Mouse (Mus musculus): ENCODE data around the gene Syde2. TPM values are rescaled to one million over a fixed set of nuclear protein-coding genes. Genes with fewer than 3 reads are reported as not detected.
A peak's percentile ranks its signal among the peaks of the same experiment; 100 is the strongest.
"Not testable (repeated sequence)": the region's sequence is repeated elsewhere in the genome, so short reads cannot be mapped to it uniquely, and the experiment has no call there.

Syde2 gene
- total RNA-seq (2021) = 1 to 10 TPM; 6.3 to 7.9 TPM
- long read RNA-seq, experiment 1, full-length matches to known transcripts = 3 of 3 reads
- long read RNA-seq, experiment 1, partial matches to known transcripts = 0 of 3 reads
- long read RNA-seq, experiment 1, other reads (novel, unspliced or antisense) = 0 of 3 reads
- long read RNA-seq, experiment 2, full-length matches to known transcripts = 6 of 6 reads
- long read RNA-seq, experiment 2, partial matches to known transcripts = 0 of 6 reads
- long read RNA-seq, experiment 2, other reads (novel, unspliced or antisense) = 0 of 6 reads

DNA sequence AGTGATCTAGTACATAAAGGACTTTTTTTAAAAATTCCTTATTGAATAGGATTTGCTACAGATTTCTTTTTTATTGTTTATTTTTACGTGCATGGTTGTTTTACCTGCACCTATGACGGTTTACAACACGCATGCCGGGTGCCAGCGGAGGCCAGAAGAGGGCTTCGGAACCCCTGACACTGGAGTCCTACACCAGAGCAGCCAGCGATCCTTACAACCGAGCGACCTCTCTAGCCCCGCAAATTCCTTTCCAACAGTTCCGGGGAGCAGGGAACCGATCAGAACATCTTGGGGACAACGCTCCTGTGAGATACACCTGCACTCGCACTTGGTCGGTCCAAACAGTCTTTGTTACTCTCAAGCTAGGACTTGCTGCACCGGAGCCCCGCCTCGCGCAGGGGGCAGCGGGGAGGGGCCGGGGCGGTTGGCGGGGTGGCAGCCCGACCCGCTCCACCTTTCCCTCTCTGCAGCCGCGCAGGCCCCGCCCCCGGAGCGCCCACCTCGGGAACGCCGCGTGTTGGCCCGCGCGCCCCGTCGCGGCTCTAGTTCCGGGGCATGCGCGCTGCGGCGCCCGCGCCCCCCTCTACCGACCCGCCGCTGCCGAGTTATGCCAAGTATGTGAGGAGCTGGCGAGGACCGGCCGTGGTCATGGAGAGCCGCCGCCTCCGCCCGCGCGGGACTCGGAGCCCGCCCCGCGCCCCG is at the start of gene Syde2:
Gene Syde2, plus strand, starts transcription at position 603 of the 702 bp plus-strand sequence.
- DNase-seq = peak; percentile 84

DNA sequence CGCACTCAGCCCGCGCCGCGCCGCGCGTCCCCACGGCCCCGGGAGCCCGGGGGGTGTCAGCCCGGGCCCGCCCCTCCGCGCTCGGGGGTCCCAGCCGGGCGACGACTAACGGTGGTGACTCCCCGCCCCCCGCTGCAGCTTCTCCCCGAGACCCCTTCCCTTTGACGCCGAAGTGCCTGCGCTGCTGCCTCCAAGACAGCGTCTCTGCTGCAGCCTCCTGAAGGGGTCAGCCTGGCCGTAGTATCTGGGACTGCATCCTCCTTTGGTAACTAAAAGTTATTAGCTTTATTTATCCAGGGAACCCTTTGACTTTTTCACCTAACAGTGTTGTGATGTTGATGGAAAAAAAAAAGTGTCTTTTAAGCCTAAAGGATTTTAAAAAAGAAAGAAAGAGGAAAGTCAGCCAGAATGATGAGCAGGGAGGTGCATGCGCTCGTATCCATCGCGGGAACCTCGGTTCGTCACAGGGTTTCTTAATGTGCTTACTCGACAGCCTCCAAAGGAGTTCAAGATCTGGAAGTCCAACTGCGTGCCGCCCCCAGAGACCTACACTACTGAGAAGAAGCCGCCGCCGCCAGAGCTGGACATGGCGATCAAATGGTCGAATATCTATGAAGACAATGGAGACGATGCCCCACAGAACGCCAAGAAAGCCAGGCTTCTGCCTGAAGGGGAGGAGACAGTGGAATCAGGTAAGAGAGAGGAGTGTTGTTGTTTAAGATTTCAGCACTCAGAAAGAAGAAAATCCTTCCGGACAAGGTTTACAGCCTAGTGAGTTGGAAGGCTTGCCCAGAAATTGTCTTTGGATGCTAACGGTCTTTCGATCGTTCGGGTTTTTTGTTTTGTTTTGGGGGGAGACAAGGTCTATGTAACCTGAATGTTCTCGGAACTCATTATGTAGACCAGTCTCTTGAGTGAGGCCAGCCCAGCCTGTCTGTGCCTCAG is 49.0 kb upstream of the Syde2 start:
- no peak for DNase-seq

DNA sequence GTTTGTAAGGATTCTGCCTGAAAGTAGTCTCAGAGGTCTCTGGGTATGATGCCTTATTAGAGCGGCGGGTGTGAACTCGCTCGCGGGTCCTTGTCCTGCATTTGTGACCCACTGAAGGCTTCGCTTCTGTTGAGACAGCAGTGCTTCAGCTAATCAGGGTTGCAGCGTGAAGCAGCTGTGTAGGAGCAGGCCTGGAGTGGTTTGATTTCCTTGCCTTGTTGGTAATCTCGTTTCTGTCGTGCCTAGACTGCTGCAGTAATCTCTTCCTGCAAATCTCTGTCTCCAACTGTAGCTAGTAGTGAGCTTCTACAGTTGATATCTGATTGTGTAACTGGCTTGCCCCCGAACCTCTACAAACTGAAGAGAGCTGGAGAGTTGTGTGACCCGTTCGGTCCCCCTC is 48.3 kb upstream of the Syde2 start:
- DNase-seq = no peak

DNA sequence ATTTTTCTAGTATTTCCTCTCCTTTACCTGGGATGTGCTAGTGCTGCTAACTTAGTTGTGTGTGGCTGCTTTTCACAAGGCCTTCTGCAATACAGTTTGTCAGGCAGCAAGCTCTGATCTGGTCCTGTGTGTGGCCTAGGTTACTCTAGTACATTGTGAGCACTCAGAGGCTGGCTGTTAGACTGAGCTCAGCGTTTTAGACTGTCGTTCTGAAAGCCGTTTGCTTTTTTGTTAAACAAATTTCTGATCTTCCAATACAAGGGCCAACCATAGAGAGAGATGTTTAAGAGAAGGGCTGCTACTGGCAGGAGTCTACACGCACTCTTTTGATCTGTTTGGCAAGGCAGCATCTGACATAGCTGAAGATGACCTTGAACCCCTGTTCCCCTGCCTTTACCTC is 47.7 kb upstream of the Syde2 start:
- no peak for DNase-seq

DNA sequence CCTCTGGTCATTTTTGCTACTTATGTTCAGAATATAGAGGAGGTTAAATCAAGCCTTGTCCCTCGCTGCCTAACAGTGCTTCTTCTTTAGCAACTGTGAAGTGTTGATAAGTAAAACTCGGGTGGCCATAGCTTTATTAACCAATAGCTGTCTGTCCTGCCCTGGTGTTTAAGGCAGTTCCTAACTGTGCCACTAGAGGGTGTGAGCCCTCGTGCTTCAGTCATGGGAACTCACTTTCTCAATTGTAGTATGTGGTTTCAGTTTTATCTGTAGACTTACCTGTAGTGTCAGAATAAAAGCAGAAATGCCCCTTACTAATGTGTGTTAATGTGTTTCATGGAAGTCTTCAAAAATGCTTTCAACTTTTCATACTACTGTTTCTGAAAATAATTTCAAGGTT is 45.7 kb upstream of the Syde2 start:
- DNase-seq = peak; percentile 77

DNA sequence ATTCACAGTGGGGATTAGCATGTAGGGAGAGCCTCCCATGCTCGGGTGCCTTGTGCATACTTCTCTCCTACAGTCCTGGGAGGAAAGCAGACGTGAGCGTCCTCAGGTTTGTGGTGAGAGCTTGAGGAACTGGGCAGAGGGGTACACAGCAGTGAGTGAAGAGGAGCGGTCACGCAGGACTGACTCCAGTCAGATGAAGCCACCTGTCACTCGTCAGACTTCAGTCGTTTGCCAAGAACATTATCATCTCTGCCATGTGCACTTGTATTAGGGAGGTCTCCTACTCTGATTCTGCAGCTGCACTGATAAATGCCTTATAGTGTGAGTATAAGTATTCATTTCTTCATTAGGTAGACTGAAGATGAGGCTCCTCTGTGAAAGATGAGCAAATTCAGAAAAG is 43.3 kb upstream of the Syde2 start:
- DNase-seq = no peak

DNA sequence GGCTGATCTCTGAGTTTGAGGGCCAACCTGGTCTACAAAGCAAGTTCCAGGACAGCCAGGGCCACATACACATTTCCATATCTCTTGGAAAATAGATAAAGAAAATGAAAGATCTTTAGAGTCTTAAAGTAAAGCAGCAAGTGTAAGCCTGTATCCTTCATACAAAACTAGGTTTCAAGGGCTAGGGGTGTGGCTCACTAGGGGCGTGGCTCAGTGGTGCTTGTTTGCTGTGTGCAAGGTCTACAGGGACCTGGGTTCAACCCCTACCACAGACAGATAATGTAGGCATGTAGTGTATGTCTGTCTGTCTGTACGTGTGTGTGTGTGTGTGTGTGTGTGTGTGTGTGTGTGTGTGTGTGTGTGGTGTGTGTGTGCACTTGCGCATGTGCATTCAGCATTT is 41.8 kb upstream of the Syde2 start:
- no peak for DNase-seq

DNA sequence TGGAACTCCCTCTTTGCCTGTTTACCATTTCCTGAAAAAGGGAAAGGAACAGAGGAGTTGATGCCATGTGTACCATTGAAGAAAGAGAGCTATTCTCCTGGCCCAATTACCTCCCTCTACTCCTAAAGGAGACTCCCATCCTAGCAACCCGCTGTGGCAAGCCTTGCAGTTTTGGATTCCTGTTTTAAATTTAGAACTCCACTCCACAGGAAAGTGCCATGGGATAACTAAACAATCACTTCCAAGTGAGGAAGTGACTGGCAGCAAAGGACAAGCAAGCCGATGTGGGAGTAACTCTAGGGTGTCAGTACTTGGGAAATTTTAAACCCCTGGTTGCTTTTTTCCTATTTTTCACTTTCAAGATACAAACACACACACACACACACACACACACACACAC is 41.0 kb upstream of the Syde2 start:
- no peak for DNase-seq

DNA sequence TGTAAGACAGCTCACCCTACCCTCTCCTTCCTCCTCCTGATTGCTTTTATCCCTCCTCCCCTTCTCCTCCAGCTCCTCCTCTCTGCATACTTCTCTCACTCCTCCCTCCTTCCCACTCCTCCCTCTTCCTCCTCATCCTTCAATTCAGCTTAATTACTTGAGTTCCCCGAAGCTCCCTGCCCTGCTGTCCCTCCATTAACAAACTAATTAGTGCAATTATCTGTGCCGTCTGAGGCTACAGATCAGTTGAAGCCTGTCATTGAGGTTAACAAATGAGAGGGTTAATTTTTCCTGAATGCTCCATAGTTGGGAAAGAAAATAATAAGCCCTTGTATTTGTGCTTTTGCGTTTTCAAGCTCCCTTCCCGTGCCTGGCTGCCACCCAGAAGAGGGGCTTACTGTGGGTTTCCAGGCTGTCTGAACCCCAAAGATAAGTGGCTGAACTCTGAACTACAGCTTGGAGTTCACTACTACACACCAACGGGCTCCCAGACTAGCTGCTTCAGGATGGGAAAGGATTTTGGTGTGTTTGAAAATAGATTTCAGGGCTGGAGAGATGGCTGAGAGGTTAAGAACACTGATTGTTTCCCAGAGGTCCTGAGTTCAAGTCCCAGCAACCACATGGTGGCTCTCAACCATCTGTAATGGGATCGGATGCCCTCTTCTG is 40.0 kb upstream of the Syde2 start:
- no peak for DNase-seq

DNA sequence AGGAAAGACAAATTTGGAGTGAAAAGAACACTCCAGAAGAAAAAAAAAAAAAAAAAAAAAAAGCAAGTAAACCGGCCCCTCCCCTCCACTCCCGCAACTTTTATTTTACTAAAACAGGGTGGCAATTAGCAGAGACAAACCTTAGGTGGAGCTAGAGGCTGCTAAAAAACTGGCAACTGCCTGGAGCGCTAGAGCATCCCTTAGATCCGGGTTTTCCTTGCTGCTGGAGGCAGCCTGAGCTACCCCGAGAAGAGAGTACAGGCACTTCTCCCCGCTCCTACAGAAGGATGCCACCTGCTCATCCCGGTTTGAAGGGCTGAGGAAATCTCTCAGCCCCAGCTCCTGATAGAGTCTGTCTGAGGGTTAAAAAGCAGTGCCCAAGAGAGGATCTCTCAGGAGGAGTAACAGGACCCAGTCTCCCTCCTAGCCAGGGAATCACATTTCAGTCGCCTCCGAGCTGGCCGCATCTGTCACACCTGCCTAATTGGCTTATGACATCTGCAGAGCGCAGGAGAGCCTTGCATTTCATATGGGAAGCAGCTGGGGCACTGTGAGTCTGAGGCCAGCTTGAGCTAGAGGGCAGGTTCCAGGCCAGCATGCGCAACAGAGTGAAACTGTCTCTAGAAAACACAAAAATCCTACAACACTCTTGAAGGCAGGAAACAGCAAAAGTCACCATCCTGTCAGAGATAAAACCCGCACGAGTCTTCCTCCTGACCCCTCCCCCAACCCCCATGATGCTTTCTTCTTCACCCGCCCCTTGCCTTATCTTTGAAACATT is 37.4 kb upstream of the Syde2 start:
- DNase-seq = peak; percentile 53

DNA sequence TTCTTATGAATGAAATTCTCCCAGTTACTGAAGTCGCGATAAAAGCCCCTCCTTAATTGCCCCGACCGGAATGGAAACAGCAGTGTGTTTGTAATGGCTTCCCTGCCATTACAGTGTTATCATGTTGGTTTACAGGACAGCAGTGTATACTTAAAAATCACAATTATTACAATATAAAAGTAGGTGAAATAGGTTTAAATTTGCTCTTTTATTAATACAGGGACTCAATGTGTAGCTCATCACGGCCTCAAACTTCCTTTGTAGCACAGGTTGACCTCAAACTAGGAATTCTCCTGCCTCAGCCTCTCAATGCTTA is 36.9 kb upstream of the Syde2 start:
- no peak for DNase-seq

DNA sequence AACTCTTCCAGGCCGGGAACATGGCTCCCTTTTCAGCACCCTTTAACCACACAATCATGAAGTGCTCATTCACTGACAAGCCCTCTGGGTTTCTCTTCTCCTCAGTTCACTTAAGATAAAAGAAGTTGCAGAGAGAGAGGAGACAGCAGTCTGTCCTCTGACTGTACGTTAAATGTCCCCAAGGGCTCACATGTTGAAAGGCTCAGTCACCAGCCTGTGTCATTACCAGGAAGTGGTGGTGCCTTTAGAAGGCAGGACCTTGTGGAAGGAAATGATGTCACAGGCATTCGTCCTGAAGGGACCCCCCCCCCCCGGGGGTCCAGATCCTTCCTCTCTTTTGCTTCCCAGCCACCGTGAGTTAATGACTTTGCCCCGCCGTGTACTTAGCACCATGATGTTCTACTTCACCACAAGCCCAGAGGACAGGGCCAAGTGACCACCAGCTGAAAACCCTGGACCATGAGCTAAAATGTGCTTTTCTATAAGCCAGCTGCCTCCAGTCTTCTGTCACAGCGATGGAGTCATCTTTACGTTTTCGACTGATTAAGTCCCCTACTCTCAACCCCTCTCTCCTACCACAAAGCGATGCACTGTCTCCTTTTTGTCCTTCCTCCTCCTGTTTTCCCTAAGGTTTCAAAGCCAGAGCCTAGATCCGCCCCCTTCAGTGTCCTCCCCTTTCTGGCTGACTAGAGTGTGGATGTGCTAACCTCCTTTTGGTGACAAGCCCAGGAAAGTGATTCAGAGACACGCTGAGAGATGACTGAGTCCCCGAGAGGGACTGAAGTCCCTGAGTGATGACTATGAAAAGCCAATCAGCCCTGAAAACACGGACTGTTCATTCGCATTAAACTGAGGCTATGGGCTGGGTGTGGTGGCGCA is 36.1 kb upstream of the Syde2 start:
- DNase-seq = peak; percentile 62

DNA sequence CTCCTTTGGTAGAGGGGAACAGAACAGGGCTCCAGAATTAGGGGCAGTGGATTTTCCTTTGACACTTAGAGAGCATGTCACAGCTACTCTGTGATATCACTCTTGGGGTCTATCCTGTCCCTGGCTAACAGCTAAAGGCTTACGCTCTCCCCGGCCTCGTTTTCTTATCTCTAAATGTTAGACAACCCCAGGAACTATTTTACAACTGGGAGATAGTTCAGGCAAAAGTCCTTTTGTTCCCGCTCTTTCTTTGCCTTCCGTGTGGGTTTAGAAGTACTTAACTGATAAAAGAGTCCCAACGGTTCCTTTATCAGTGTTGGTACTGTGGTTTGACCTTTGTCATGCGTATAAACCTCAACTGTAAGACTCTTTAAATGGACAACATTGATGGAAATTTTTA is 34.7 kb upstream of the Syde2 start:
- no peak for DNase-seq

DNA sequence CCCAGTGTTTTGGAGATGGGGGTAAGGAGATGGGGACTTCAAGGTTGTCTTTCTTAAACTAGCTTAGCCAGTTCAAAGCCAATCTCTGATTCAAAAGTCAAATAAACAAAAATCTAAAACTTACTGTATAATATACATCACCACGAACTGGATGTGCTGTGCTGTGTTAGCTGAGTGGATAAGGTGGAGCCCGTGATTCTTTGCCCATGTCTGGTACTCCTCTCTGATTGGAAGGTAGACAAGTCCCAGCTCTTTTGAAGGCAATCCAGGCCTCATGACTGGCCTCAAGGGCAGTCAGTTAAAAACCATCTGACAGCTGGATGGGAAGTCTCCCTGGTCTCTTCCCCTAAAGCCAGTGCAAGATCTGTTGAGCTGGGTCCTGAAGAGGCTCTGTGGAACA is 34.3 kb upstream of the Syde2 start:
- DNase-seq = no peak

DNA sequence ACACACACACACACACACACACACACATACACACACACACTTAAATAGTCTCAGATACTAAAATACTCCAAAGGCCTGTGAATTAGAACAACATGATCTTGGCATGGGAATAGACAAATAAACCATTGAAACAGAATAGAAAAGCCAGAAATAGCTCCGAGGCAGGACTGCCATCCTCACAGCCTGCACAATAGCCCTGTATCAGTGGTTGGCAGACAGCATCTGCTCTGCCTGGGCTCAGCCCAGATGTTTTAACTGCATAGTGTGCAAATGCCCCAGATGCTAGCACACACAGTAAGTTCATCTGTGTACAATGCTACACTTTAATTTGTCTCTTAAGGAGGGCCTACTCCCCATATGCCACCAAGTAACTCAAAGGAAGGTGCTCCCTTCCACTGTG is 27.8 kb upstream of the Syde2 start:
- DNase-seq = no peak

DNA sequence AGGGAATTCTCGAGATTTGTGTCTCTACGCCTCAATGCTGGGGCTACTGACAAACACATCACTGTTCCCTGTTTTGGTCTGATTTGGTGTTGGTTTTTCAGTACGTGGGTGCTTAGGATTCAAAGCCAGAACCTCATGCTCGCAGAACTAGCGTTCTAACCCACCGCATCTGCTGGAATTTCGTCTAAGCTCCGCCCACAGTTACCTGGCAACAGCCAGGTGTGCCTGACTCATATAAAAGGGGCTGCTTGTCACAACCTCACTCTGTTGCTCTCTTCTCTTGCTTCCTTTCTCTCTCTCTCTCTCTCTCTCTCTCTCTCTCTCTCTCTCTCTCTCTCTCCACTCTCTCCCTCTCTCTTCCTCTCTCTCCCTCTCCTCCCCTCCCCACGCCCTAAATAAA is 25.3 kb upstream of the Syde2 start:
- DNase-seq = no peak

DNA sequence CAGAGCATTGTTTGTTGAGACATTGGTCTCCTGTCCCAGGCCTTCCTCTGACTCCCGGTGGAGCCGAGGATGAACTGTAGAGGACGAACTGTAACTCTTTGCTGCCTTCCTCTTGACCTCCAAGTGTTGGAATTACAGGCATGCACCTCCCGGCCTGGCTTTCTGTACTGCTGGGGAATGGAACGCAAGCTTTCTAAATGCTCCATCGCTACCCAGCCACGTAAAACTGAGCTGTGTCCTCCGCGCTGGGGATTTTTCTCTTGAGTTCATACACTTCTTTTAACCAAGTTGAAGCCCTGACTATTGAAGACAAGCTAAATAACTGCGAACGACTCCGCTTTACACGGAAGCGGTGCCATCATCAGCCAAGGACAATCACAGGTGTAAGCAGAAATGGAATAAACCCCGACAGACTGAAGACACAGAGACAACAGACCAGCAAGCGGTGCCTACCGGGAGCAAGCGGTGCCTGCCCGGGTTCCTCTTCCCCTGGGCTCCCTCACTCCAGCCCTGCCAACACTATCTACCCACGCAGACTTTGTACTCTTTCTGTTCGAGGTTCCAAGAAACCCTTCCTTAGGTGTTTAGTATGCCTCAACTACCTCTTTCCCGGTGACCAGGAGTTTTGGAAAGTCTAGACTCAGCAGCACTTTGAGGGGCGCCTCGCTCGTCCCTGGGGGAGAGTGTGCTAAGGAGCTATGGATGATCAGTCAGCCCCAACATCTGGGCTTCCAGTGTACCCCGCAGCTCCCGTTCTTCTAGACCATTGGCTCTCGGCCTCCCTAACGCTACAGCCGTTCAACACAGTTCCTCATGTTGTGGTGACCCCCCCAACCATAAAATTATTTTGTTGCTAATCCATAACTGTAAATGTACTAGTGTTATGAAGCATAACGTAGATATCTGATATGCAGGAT is 24.3 kb upstream of the Syde2 start:
- no peak for DNase-seq

DNA sequence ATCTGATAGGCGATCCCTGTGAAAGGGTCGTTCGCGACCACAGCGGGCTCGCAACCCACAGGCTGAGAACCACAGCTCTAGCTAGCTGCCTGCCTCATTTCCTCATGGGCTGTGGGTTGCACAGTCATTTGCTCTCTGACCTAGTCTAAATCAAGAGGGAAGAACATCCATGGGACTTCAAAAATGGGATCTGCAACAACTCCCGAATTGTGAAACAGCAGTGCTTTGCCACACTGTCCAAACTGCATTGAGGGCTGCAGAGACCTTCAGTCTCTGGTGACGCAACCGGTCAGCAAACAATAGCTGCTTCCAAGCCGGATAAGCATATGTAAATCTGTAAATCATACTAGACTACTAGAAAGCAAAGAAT is 23.7 kb upstream of the Syde2 start:
- DNase-seq = peak; percentile 54

DNA sequence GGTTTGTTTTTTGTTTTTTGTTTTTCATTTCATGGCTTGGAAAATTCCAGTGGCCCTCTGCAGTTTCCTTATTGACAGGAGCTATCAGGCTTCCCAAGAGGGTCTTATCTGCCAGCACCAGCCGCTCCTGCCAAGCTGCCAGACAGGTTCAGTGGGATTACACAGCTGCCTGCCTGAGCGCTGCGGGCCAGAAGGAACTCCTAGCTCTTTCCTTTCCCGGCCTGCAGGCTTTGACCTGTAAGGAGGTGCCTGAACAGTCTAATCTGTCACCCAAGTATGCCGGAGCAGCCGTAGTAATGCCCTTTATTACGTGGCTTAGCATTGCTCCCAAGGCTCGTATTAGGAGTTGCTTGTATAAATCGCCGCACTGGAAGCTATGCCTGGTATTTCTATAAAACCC is 23.2 kb upstream of the Syde2 start:
- DNase-seq = peak; percentile 32

DNA sequence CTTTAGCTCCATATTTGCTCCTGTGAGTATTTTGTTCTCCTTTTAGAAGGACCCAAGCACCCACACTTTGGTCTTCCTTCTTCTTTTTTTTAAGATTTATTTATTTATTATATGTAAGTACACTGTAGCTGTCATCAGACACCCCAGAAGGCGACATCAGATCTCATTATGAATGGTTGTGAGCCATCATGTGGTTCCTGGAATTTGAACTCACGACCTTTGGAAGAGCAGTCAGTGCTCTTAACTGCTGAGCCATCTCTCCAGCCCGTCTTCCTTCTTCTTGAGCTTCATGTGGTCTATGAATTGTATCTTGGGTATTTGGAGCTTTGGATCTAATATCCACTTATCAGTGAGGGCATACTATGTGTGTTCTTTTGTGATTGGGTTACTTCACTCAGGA is 22.1 kb upstream of the Syde2 start:
- DNase-seq = not testable (repeated sequence)

All from adrenal gland, postnatal 10 days (tissue).